Mouse (Mus musculus) neural tube, embryonic 13.5 days (tissue): ENCODE data around the gene Flt3l. TPM values are rescaled to one million over a fixed set of nuclear protein-coding genes. Genes with fewer than 3 reads are reported as not detected.
A peak's percentile ranks its signal among the peaks of the same experiment; 100 is the strongest.
"Not testable (repeated sequence)": the region's sequence is repeated elsewhere in the genome, so short reads cannot be mapped to it uniquely, and the experiment has no call there.

ENCODE experiments used
- ATAC-seq: fragments of 200-750 bp; cut with Nextera tagmentation; 2 replicates; pipeline ENCODE4 v1.8.0; 2017; ENCODE audit warnings: low read depth, mild to moderate bottlenecking, moderate TSS enrichment, moderate library complexity
- H3K27ac ChIP-seq: fragments of 300-500 bp; sonication (generic); replicated peaks from 2 replicates; pipeline ENCODE4 v1.5.1; 2015; ENCODE audit warnings: moderate library complexity, mild to moderate bottlenecking, inconsistent platforms
- H3K27me3 ChIP-seq: fragments of 300-500 bp; sonication (generic); 2 replicates; pipeline ENCODE4 v1.6.1; 2015; ENCODE audit warnings: mild to moderate bottlenecking, inconsistent platforms
- H3K36me3 ChIP-seq: fragments of 300-500 bp; sonication (generic); 2 replicates; pipeline ENCODE4 v1.6.1; 2015; ENCODE audit warnings: mild to moderate bottlenecking, inconsistent platforms
- H3K4me1 ChIP-seq: fragments of 300-500 bp; sonication (generic); replicated peaks from 2 replicates; pipeline ENCODE4 v1.6.1; 2015; ENCODE audit warnings: inconsistent platforms
- H3K4me2 ChIP-seq: fragments of 300-500 bp; sonication (generic); 2 replicates; pipeline ENCODE4 v1.6.1; 2015; ENCODE audit warnings: inconsistent platforms, mild to moderate bottlenecking, moderate library complexity
- H3K4me3 ChIP-seq: fragments of 300-500 bp; sonication (generic); 2 replicates; pipeline ENCODE4 v1.5.1; 2015; ENCODE audit warnings: mild to moderate bottlenecking, inconsistent platforms
- H3K9ac ChIP-seq: fragments of 300-500 bp; sonication (generic); 2 replicates; pipeline ENCODE4 v1.6.1; 2015; ENCODE audit warnings: moderate library complexity, mild to moderate bottlenecking, inconsistent platforms
- H3K9me3 ChIP-seq: fragments of 300-500 bp; sonication (generic); 2 replicates; pipeline ENCODE4 v1.6.1; 2016; ENCODE audit warnings: inconsistent platforms
- WGBS: fragments of 180-500 bp; shearing (Covaris S2); methylation state at CpG from one replicate; pipeline ENCODE4 v1.1.7; 2015; 5-methylcytosine and 5-hydroxymethylcytosine counted together
- polyA plus RNA-seq: library from polyadenylated mRNA; unstranded; fragments of >200 nt; fragmentation: Nextera tagmentation; extraction: Ambion mirVana; gene quantifications from 2 replicates; pipeline ENCODE4 v1.2.1, GENCODE M21; 2015

Gene Flt3l
- polyA plus RNA-seq, 1 experiment from 2014 or later = 1.5 TPM

DNA sequence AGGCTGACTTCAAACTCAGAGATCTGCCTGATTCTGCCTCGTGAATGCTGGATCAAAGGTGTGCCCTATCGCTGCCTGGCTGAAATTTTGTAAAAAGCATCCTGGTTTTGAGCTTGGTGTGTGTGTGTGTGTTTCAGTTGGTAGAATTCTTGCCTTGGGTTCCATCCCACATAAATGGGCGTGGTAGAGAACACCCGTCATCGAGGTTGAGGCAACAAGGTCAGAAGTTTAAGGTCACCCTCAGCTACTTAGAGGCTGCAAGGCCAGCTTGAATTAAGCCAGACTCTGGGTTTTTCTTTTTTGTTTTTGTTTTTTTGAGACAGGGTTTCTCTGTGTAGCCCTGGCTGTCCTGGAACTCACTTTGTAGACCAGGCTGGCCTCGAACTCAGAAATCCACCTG lies 17.9 kb downstream of the Flt3l start:
- Histone ChIP-seq H3K36me3 (peaks cover 56% of the 10 kb centered on the region), H3K4me1 (peaks cover 22% of the 10 kb centered on the region), H3K4me2 (no peak overlapping the region), H3K27me3 (no peaks in the 10 kb centered on the region), H3K9me3 (no peaks in the 10 kb centered on the region), H3K27ac (no peak overlapping the region), H3K9ac (no peak overlapping the region), H3K4me3 (no peak overlapping the region)
- no peak for ATAC-seq
- WGBS = 92% methylated on average over 6 of the region's 6 CpGs

DNA sequence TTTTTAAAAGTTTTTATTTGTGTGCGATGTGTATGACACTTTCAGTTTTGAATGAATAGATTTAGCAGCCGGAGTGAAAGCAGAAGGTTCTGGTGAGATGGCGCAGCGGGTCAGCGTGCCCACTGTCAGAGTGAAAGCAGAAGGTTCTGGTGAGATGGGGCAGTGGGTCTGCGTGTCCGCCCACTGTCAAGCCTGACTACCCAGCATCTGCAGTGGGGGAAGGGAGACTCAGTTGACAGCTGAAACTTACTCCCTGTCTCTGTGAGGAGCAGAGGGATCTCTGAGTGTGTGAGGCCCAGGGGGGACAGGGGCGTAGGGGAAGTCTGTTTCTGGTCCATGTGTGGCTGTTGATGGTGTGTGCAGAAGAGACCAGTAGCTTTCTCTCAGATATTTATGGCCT lies 18.7 kb downstream of the Flt3l start:
- no peak for ATAC-seq
- H3K4me3 ChIP-seq = no peak overlapping the region
- no peak overlapping the region for H3K27ac ChIP-seq
- no peaks in the 10 kb centered on the region for H3K9me3 ChIP-seq
- peaks cover 14% of the 10 kb centered on the region for H3K4me1 ChIP-seq
- H3K4me2 ChIP-seq = no peak overlapping the region
- no peak overlapping the region for H3K9ac ChIP-seq
- no peaks in the 10 kb centered on the region for H3K27me3 ChIP-seq
- H3K36me3 ChIP-seq = peaks cover 49% of the 10 kb centered on the region
- WGBS = 88% methylated on average over 8 of the region's 8 CpGs

DNA sequence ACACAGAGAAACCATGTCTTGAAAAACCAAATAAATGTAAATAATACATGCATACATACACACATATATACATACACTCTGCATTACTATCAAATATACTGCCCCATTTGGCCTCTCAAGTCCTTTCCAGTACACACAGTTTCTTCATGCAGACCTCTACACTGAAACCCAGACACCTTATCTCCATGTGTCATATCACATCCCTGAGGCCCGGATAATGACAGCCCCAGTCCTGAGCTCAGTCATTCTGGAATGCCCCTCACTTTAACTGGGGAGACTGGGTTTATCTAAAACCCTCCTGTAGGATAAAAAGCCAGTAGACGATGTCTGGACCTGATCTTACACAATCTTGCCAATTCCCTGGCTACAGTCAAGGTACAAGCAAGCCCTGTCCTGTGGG lies 22.8 kb downstream of the Flt3l start:
- H3K36me3 ChIP-seq = peaks cover 10% of the 10 kb centered on the region
- ATAC-seq = no peak
- H3K4me3 ChIP-seq = no peak overlapping the region
- no peak overlapping the region for H3K27ac ChIP-seq
- no peak overlapping the region for H3K9ac ChIP-seq
- 89% methylated on average over 2 of the region's 2 CpGs for WGBS
- no peaks in the 10 kb centered on the region for H3K9me3 ChIP-seq
- no peaks in the 10 kb centered on the region for H3K4me1 ChIP-seq
- no peak overlapping the region for H3K4me2 ChIP-seq
- no peaks in the 10 kb centered on the region for H3K27me3 ChIP-seq

DNA sequence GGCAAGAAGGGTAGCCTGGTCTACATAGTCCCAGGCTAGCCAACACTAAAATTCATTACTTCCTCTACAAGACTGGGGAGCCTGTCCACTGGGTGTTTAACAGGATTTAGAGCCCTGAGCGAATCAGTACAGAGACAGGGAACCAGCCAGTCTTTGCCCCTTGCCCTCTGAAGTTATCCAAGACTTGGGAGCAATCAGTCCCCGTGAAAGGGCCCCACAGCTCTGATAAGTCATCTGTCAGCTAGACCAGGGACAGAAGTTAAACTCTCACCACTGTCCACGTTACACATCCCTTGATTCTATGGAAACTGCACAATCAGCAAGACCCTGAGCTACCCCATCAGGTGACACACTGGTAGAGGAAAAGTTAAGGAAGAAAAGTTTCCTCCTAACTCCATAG lies 23.7 kb downstream of the Flt3l start:
- no peak overlapping the region for H3K9ac ChIP-seq
- no peaks in the 10 kb centered on the region for H3K27me3 ChIP-seq
- peaks cover under 1% of the 10 kb centered on the region for H3K36me3 ChIP-seq
- no peaks in the 10 kb centered on the region for H3K9me3 ChIP-seq
- ATAC-seq = no peak
- H3K4me2 ChIP-seq = no peak overlapping the region
- no peak overlapping the region for H3K4me3 ChIP-seq
- 72% methylated on average over 3 of the region's 3 CpGs for WGBS
- H3K27ac ChIP-seq = no peak overlapping the region
- H3K4me1 ChIP-seq = no peaks in the 10 kb centered on the region

DNA sequence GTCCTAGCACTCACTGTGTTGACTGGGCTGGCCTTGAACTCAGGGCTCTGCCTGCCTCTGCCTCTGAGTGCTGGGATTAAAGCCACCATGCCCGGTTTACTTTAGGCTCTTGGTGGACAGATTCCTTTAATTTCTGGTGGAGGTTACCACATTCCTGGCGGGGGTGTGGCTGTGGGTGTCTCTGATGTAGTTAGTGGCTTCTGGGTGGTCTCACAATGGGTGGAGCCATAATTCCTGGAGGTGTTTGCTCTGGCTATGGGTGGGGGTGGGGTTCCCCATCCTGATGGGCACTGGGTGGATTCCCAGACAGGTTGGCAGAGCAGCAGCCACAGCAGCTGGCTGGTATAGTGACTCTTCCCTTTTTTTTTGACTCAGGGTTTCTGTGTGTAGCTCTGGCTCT lies 24.3 kb downstream of the Flt3l start:
- Histone ChIP-seq H3K4me3 (no peak overlapping the region), H3K9ac (no peak overlapping the region), H3K4me1 (no peaks in the 10 kb centered on the region), H3K4me2 (no peak overlapping the region), H3K36me3 (no peaks in the 10 kb centered on the region), H3K9me3 (no peaks in the 10 kb centered on the region), H3K27me3 (no peaks in the 10 kb centered on the region), H3K27ac (no peak overlapping the region)
- WGBS = 66% methylated on average over 2 of the region's 2 CpGs
- no peak for ATAC-seq

DNA sequence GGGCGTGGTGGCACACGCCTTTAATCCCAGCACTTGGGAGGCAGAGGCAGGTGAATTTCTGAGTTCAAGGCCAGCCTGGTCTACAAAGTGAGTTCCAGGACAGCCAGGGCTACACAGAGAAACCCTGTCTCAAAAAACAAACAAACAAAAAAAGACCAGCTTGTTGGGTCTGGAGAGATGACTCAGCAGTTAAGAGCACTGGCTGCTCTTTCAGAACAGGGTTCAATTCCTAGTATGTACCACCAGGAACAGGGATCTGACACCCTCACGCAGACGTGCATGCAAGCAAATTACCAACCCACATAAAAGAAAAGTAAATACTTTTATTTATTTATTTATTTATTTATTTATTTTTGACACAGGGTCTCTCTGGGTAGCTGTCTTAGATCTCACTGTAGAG lies 26.1 kb downstream of the Flt3l start:
- not testable (repeated sequence) for H3K27me3 ChIP-seq, H3K4me3 ChIP-seq, H3K27ac ChIP-seq, H3K4me1 ChIP-seq, ATAC-seq, H3K9me3 ChIP-seq, H3K4me2 ChIP-seq, H3K36me3 ChIP-seq, H3K9ac ChIP-seq
- WGBS = 96% methylated on average over 4 of the region's 4 CpGs

DNA sequence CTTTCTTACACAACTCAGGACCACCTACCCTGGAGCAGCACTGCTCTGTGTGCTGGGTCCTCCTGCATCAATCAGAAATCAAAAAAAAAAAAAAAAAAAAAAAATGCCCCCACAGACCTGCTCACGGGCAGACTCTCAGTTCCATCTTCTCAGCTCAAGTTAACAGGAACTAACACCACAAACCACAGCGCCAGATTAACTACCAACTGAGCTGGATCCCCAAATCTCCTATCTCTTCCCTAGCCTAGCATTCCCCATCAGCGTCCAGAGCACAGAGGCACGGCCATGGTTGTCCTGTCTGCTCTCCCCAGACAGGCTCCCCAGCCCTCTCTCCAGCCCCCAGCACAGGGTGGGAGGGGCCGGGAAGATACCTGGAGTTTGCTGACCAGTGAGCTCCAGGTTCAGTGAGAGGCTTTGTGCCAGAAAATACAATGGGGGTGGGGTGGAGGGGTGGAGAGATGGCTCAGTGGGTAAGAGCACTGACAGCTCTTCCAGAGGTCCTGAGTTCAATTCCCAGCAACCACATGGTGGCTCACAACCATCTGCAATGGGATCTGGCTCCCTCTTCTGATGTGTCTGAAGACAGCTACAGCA lies 29.1 kb downstream of the Flt3l start:
- Histone ChIP-seq H3K9me3 (no peaks in the 10 kb centered on the region), H3K4me3 (no peak overlapping the region), H3K27ac (no peak overlapping the region), H3K4me2 (no peak overlapping the region), H3K36me3 (no peaks in the 10 kb centered on the region), H3K4me1 (0 out of 2 replicates have a peak, but pooled peaks cover 6% of the 10 kb centered on the region), H3K27me3 (no peaks in the 10 kb centered on the region), H3K9ac (no peak overlapping the region)
- WGBS = 59% methylated on average over 5 of the region's 5 CpGs
- ATAC-seq = no peak

DNA sequence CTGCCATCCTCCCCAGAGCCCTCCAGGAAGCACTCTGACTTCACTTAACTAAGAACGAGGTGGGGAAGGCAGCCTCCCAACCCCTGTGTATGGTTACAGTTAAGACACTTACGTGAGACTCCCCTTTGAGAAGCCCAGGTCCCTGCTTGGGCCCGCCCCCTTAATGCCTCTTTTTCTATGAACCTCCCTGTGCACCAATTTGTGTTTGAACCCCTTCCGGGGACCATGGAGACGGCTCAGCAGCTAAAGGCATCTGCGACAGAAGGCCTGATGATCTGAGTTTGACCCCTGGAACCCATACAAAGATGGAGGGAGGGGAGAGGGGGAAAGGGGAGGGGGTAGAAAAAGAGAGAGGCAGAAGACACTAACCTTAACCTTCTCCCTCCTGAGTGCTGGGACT lies 29.8 kb downstream of the Flt3l start:
- no peak for ATAC-seq
- Histone ChIP-seq H3K27ac (no peak overlapping the region), H3K4me1 (0 out of 2 replicates have a peak, but pooled peaks cover 6% of the 10 kb centered on the region), H3K9ac (no peak overlapping the region), H3K36me3 (no peaks in the 10 kb centered on the region), H3K27me3 (no peaks in the 10 kb centered on the region), H3K9me3 (no peaks in the 10 kb centered on the region), H3K4me3 (no peak overlapping the region), H3K4me2 (no peak overlapping the region)
- WGBS = 21% methylated on average over 6 of the region's 6 CpGs

DNA sequence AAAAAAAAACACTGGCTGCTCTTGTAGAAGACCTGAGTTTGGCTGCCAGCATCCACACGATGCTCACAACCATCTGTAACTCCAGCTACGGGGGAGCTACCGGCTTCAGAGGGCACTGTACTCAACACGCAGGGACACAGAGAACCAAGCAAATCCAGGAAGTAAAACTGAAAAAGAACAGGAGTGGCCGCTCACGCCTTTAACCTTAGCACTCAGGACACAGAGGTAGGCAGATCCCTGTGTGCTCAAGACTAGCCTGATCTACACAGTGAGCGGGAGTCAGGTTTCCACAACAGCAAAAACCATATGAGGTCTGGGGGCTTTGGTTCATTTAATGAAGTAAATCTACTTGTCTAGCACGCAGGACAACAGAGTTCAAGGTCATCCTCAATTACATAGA lies 30.7 kb downstream of the Flt3l start:
- Histone ChIP-seq H3K9me3 (no peaks in the 10 kb centered on the region), H3K4me3 (no peak overlapping the region), H3K36me3 (no peaks in the 10 kb centered on the region), H3K4me2 (no peak overlapping the region), H3K27ac (no peak overlapping the region), H3K4me1 (0 out of 2 replicates have a peak, but pooled peaks cover 6% of the 10 kb centered on the region), H3K27me3 (no peaks in the 10 kb centered on the region), H3K9ac (no peak overlapping the region)
- WGBS = 78% methylated on average over 8 of the region's 8 CpGs
- ATAC-seq = no peak

DNA sequence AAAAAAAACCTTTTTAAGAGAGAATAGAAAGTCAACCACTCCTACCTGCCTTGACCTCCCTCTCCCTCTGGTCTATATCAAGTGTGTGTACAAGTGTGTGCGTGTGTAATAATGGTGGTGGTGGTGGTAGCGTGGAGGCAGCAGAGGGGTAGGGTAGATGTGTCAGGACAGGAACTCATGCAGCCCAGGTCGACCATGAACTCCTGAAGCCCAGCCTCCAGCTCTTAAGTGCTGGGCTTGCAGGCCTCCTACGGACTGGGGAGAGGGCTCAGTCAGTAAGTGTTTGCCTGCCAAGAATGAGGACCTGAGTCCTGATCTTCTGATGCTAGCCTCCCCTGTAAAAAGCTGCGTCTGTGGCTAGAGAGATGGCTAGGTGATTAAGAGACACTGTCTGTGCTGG lies 31.3 kb downstream of the Flt3l start:
- no peaks in the 10 kb centered on the region for H3K36me3 ChIP-seq
- H3K9me3 ChIP-seq = no peaks in the 10 kb centered on the region
- H3K27me3 ChIP-seq = no peaks in the 10 kb centered on the region
- 0 out of 2 replicates have a peak, but pooled peaks cover 6% of the 10 kb centered on the region for H3K4me1 ChIP-seq
- ATAC-seq = no peak
- WGBS = 80% methylated on average over 5 of the region's 5 CpGs
- H3K4me3 ChIP-seq = no peak overlapping the region
- no peak overlapping the region for H3K9ac ChIP-seq
- H3K27ac ChIP-seq = no peak overlapping the region
- no peak overlapping the region for H3K4me2 ChIP-seq

DNA sequence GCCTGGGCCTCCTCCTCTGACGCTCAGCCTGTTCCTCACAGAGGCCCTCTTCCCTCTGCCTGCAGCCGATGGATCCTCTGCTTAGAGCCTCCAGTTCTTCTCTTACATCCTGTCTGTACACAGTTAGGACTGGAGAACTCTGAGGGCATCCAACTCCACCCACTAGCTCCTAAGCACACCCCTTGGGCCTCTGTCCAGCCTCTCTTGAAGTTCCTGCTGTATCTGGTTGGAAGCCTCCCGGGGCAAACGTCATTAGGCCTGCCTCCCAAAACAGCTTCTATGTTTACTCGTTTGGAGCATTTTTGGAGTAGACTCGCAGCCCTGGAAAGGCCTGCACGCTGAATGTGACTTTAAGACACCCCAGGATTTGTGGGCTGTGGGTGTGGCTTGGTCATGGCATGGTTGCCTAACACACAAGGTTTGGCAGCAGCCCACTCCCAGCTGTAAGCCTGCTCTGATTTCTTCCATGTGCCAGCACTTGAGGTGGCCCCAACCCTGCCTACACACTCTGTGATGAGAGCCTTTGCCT lies 32.5 kb downstream of the Flt3l start, which contains the start of gene Fcgrt:
Gene Fcgrt (minus strand): TSS at position 200 of the 529 bp plus-strand sequence.
- Histone ChIP-seq H3K4me3 (peak within 1 kb of the TSS; percentile 21), H3K27me3 (no peaks in the 10 kb centered on the region), H3K36me3 (no peaks in the 10 kb centered on the region), H3K27ac (peak within 1 kb of the TSS; percentile 56), H3K4me2 (peak within 1 kb of the TSS; percentile 34), H3K9ac (peak within 1 kb of the TSS; percentile 31; the same call in 1 of the 2 replicates), H3K9me3 (no peaks in the 10 kb centered on the region), H3K4me1 (0 out of 2 replicates have a peak, but pooled peaks cover 6% of the 10 kb centered on the region)
- ATAC-seq = peak; percentile 56; the same call in 1 of the 2 replicates
- 64% methylated on average over 7 of the region's 7 CpGs for WGBS

DNA sequence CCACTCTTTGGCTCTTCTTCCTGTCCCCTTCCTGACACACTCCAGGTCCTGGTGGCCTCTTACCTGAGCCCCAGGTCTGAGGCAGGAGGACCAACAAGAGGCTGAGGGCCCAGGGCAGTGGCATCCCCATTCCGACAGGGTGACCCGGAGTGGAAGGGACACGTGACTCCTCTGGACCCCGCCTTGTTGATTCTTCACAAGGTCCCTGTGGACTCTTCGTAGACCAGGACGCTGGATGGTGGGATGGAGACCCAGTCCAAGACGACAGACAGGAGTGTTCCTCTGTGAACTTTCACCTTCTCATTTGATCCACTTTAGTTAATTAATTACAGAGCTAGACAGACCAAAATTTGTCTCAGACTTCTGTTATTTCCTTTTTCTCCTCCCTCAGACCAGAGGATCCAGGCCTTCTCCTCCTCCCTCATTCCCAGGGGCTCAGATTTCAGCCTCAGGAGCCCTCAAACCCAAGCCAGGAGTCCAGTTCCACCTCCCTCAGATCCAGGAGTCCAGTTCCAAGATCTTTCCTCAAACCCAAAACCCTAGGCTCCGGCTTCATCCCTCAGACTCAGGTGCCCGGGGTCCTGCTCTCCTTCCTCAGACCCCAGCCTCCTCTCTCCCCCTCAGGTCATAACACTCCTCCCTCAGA lies 33.2 kb downstream of the Flt3l start:
- peak overlapping the region; percentile 21 for H3K4me3 ChIP-seq
- H3K4me2 ChIP-seq = peak overlapping the region; percentile 34
- no peaks in the 10 kb centered on the region for H3K9me3 ChIP-seq
- H3K4me1 ChIP-seq = 0 out of 2 replicates have a peak, but pooled peaks cover 6% of the 10 kb centered on the region
- peak overlapping the region; percentile 31; the same call in 1 of the 2 replicates for H3K9ac ChIP-seq
- ATAC-seq = no peak
- H3K27me3 ChIP-seq = no peaks in the 10 kb centered on the region
- no peaks in the 10 kb centered on the region for H3K36me3 ChIP-seq
- peak overlapping the region; percentile 56 for H3K27ac ChIP-seq
- 83% methylated on average over 9 of the region's 9 CpGs for WGBS
